Mouse (Mus musculus) hindbrain, embryonic 16.5 days (tissue): ENCODE results near the gene Erc2. TPM values are rescaled to one million over a fixed set of nuclear protein-coding genes. Genes with fewer than 3 reads are reported as not detected.

Experiments used
- ATAC-seq: fragments of 200-750 bp; cut with Nextera tagmentation; 2 replicates; pipeline ENCODE4 v1.8.0; 2017; ENCODE audit warnings: moderate TSS enrichment, moderate library complexity
- H3K27ac ChIP-seq: fragments of 300-500 bp; sonication (generic); 2 replicates; pipeline ENCODE4 v1.5.1; 2014; ENCODE audit warnings: low read depth, mild to moderate bottlenecking, control low read depth, low read length, moderate library complexity
- H3K27me3 ChIP-seq: fragments of 300-500 bp; sonication (generic); replicated peaks from 2 replicates; pipeline ENCODE4 v1.6.1; 2014; ENCODE audit warnings: low read length; ENCODE audit not compliant: control insufficient read depth, insufficient read depth
- H3K36me3 ChIP-seq: fragments of 300-500 bp; sonication (generic); 2 replicates; pipeline ENCODE4 v1.6.1; 2014; ENCODE audit warnings: mild to moderate bottlenecking, low read length, moderate library complexity, mixed read lengths; ENCODE audit not compliant: control insufficient read depth, insufficient read depth
- H3K4me1 ChIP-seq: fragments of 300-500 bp; sonication (generic); 2 replicates; pipeline ENCODE4 v1.6.1; 2014; ENCODE audit warnings: low read depth, low read length; ENCODE audit not compliant: control insufficient read depth, insufficient read depth
- H3K4me2 ChIP-seq: fragments of 300-500 bp; sonication (generic); 2 replicates; pipeline ENCODE4 v1.6.1; 2014; ENCODE audit warnings: mild to moderate bottlenecking, low read length, control low read depth, moderate library complexity
- H3K4me3 ChIP-seq: fragments of 300-500 bp; sonication (generic); 2 replicates; pipeline ENCODE4 v1.5.1; 2014; ENCODE audit warnings: mild to moderate bottlenecking, low read length, control low read depth, moderate library complexity
- H3K9ac ChIP-seq: fragments of 300-500 bp; sonication (generic); 2 replicates; pipeline ENCODE4 v1.6.1; 2014; ENCODE audit warnings: low read depth, mild to moderate bottlenecking, control low read depth, low read length, moderate library complexity
- H3K9me3 ChIP-seq: fragments of 300-500 bp; sonication (generic); 2 replicates; pipeline ENCODE4 v1.6.1; 2014; ENCODE audit warnings: mild to moderate bottlenecking, low read length, moderate library complexity; ENCODE audit not compliant: control insufficient read depth
- WGBS: fragments of 180-500 bp; shearing (Covaris S2); extraction: QIAGEN DNeasy Blood & Tissue Kit; methylation state at CpG from one replicate; pipeline ENCODE4 v1.1.7; 2014; 5-methylcytosine and 5-hydroxymethylcytosine counted together
- polyA plus RNA-seq: library from polyadenylated mRNA; unstranded; fragments of >200 nt; fragmentation: Nextera tagmentation; extraction: Ambion mirVana; gene quantifications from 2 replicates; pipeline ENCODE4 v1.2.1, GENCODE M21; 2015

Erc2 gene
- polyA plus RNA-seq, 1 experiment from 2014 or later, result 73.8 TPM

DNA sequence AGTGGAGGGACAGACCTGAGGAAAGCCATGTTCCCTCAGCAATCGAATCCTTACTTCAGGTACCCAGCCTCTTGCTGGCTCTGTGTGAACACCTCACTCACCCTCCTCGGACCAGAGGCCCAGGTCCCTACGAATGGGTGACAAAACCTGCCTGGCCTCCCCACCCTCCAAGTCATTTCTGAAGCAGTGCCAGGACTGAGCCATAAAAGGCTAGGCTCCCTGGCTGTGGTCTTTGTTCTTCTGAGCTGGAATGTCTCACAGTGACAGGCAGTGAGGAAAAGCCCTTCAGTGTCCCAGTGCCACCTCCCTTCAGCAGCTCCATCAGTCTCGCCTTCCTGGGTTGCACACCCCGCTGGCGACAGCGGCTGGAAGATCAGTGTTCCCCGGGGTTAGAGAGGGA lies 794.8 kb downstream of the Erc2 start:
- H3K9ac ChIP-seq, result no peak overlapping the region
- ATAC-seq, result no peak; the same call in 1 of the 2 replicates
- H3K27me3 ChIP-seq, result no peaks in the 10 kb centered on the region
- H3K4me2 ChIP-seq, result no peak overlapping the region
- 15% methylated on average over 8 of the region's 8 CpGs for WGBS
- no peak overlapping the region for H3K27ac ChIP-seq
- peaks cover 2% of the 10 kb centered on the region; the same call in 1 of the 2 replicates for H3K4me1 ChIP-seq
- no peaks in the 10 kb centered on the region for H3K36me3 ChIP-seq
- no peaks in the 10 kb centered on the region for H3K9me3 ChIP-seq
- no peak overlapping the region for H3K4me3 ChIP-seq

DNA sequence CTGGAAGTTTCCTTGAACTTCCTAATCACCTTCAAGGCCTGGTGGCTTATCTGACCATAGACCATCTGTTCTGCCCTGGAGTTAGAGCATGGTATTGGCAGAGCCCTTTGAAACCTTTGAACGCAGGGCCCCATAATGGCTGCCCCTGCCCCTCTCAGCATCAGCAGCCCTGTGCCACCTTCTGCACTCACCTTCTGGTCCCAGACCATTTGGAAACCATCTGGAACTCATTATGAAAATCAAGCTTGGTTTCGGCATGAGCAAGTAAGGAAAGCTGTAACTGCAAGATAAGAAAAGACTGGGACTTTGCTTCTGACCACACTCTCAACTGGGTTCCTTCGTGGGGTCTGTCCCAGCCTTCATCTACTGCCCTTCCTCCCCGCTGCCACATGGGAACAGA lies 796.3 kb downstream of the Erc2 start:
- Histone ChIP-seq H3K4me2 (no peak overlapping the region), H3K27ac (no peak overlapping the region), H3K9ac (no peak overlapping the region), H3K4me3 (no peak overlapping the region), H3K9me3 (no peaks in the 10 kb centered on the region), H3K4me1 (peaks cover 2% of the 10 kb centered on the region; the same call in 1 of the 2 replicates), H3K36me3 (no peaks in the 10 kb centered on the region), H3K27me3 (no peaks in the 10 kb centered on the region)
- 71% methylated on average over 4 of the region's 4 CpGs for WGBS
- ATAC-seq, result no peak

DNA sequence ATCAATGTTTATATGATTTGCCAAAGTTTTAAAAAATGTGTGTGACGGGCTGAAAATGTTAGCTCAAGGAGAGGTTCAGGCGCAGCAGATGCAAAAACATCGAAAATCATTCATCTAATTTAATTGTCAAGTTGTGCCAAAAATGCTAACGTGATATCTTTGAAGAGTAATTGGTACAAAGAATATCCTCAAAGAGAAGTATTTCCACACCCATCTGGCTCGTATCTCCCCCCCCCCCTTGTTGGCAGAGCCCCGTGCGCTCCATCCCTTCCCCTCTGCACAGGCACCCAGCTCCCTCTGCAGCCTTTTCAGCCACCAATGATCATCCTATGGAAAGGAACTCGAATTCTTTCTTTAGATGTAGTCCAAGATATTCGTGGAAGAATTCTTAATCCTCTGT lies 797.0 kb downstream of the Erc2 start:
- Histone ChIP-seq H3K36me3 (no peaks in the 10 kb centered on the region), H3K4me2 (no peak overlapping the region), H3K27ac (no peak overlapping the region), H3K27me3 (no peaks in the 10 kb centered on the region), H3K4me1 (peaks cover 2% of the 10 kb centered on the region; the same call in 1 of the 2 replicates), H3K4me3 (no peak overlapping the region), H3K9me3 (no peaks in the 10 kb centered on the region), H3K9ac (no peak overlapping the region)
- WGBS, result 62% methylated on average over 9 of the region's 9 CpGs
- ATAC-seq, result no peak

DNA sequence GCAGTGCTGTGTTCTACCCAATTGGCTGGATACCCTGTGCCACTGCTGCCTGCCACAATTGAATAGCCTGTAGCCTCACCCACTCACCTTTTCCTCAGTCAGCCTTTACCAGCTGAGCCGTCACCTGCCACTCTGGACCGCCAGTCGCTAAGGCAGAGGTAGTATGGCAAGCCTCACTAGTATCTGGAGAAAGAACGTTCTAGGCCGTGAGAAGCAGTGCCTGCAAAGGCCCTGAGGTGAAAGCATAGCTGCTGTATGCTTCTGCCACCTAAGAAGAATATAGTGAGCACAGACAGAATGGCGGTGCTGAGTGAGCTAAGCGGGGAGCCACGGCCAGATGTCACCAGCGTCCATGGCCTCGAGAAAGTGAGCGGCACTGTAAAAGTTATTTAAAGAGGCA lies 798.4 kb downstream of the Erc2 start:
- Histone ChIP-seq H3K4me2 (no peak overlapping the region), H3K36me3 (no peaks in the 10 kb centered on the region), H3K9ac (no peak overlapping the region), H3K27me3 (no peaks in the 10 kb centered on the region), H3K27ac (no peak overlapping the region), H3K9me3 (no peaks in the 10 kb centered on the region), H3K4me1 (peaks cover 2% of the 10 kb centered on the region; the same call in 1 of the 2 replicates), H3K4me3 (no peak overlapping the region)
- no peak for ATAC-seq
- WGBS, result 88% methylated on average over 11 of the region's 11 CpGs

DNA sequence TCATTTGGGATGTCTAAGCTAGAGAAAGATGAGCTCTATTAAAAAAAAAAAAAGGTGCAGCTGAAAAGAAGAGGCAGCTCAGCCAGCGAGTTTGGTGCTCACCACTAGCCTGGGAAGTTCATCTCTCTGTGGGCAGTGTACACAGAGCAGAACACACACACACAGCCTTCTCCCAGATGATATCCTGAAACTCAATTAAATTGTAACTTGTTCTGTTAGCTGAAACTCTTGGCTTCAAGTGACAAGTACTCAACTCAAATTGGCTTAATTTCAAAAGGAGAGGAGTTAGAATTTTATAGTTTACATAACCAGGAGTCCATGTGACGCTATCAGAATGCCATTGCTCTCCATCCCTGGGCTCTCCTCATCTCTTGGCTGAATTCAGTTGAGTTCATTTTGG lies 804.4 kb downstream of the Erc2 start:
- WGBS, result 72% methylated on average over 2 of the region's 2 CpGs
- Histone ChIP-seq H3K27ac (no peak overlapping the region), H3K4me3 (no peak overlapping the region), H3K9me3 (no peaks in the 10 kb centered on the region), H3K9ac (no peak overlapping the region), H3K36me3 (no peaks in the 10 kb centered on the region), H3K4me1 (no peaks in the 10 kb centered on the region), H3K27me3 (no peaks in the 10 kb centered on the region), H3K4me2 (no peak overlapping the region)
- ATAC-seq, result no peak

DNA sequence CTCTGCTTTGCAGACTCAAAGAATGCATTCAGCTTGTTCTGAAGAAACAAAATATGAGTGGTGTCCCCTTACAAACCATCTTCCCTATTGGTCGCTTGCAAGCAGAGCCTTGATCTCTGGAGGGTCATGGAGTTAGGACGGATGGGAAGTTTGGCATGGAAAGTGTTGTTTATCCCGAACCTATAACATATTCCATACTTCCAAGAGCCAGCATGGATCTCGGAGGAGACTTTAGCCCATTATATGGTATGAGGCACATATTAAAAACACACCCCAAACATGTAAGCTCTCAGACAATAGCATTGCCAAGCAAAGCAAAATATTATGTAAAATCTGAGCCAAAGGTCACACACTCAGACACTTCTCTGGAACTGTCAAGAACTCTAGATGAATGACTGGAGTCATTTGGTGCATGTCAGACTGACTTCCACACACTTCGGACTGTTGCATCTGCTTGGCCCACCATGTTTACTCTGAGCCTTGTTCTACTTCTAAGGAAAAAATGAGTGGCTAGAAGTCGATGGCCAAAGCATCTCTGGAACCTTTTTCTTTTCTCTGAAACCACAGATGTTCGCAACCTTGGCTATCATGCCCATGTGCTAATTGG lies 809.6 kb downstream of the Erc2 start:
- H3K4me1 ChIP-seq, result no peaks in the 10 kb centered on the region
- H3K36me3 ChIP-seq, result no peaks in the 10 kb centered on the region
- no peak overlapping the region for H3K4me3 ChIP-seq
- H3K27me3 ChIP-seq, result no peaks in the 10 kb centered on the region
- H3K9me3 ChIP-seq, result no peaks in the 10 kb centered on the region
- no peak overlapping the region for H3K4me2 ChIP-seq
- H3K9ac ChIP-seq, result no peak overlapping the region
- 89% methylated on average over 7 of the region's 7 CpGs for WGBS
- no peak for ATAC-seq
- H3K27ac ChIP-seq, result no peak overlapping the region

DNA sequence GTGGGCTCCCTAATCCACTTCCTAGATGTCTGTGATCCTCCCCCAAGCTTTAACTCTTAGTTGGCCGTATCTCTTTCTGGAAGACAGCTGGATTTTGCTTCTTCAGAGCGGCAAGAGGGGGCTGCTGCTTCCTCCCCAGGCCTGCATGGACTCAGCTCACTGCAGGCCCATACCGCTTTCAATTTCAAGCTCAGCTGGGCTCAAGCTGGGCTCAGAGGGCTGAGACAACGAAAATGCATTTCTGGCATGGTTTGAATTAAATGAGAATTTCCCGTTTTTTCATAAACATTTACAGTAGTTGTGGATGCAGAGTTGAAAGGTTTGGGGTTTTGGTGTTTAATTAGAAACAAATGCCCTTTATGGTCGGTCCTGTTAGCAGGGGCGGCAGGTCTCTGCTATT lies 812.8 kb downstream of the Erc2 start:
- ATAC-seq, result no peak
- Histone ChIP-seq H3K9ac (no peak overlapping the region), H3K9me3 (no peaks in the 10 kb centered on the region), H3K4me2 (no peak overlapping the region), H3K27me3 (no peaks in the 10 kb centered on the region), H3K4me1 (no peaks in the 10 kb centered on the region), H3K27ac (no peak overlapping the region), H3K4me3 (no peak overlapping the region), H3K36me3 (no peaks in the 10 kb centered on the region)
- whole genome bisulfite sequencing, result 67% methylated on average over 7 of the region's 7 CpGs

DNA sequence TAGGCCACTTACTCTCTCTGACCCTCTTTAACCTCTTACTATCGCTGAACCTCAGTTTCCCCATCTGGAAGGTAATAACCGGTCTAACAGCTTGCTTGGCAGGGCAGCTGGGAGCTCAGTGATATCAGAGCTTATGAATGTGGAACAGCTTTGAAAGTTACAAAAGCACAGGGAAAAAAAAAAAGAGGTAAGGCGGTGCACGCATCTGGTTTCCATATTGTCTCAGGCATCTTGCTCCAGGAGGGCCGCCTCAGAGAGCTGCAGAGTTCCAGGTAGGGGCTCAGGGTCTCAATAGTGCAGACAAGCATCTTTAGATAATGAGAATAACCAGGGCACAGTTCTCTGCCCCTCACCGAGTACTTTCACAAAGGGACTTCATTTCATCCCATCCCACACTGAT lies 816.9 kb downstream of the Erc2 start:
- Histone ChIP-seq H3K4me1 (peaks cover 6% of the 10 kb centered on the region; the same call in 1 of the 2 replicates), H3K9me3 (no peaks in the 10 kb centered on the region), H3K4me3 (no peak overlapping the region), H3K27ac (no peak overlapping the region), H3K27me3 (no peaks in the 10 kb centered on the region), H3K4me2 (no peak overlapping the region), H3K36me3 (no peaks in the 10 kb centered on the region), H3K9ac (no peak overlapping the region)
- 79% methylated on average over 6 of the region's 6 CpGs for WGBS
- ATAC-seq, result no peak

DNA sequence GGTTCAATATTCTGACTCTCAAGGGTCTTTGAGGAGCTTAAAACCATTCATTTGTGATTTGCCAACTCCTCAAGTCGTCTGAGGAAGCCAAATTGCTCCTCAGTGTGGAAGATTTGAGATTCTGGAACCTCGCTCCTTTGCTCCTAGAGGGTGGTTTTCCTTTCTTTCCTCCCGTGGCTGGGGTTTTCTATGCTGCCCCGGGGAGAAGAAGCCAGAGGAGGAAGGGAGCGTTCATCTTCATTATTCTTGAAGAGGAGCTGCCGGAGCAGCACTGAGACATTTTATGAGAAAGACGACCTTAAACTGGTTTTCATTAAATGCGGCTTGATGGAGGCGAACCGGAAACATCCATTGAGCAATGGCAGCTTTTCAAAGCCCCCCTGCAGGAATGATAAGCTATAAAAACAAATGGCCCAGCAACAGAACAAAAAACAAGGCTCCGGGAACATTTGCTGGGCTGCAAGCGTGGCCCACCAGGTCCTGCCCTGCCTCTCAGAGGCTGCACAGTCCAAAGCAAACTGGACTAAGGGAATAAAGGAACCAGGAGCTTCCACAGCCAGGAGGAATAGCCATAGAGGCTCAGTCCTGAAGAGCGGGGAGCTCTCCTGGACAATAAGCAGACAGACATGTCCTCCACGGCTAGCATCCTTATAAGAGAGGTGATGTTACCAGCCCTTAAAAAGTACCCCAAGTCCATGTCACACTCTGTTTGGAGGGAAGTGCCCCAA lies 819.2 kb downstream of the Erc2 start:
- ATAC-seq, result no peak
- Histone ChIP-seq H3K4me3 (no peak overlapping the region), H3K9me3 (no peaks in the 10 kb centered on the region; the same call in 1 of the 2 replicates), H3K9ac (no peak overlapping the region), H3K4me2 (peak overlapping the region; percentile 3; the same call in 1 of the 2 replicates), H3K27ac (no peak overlapping the region), H3K36me3 (no peaks in the 10 kb centered on the region), H3K27me3 (no peaks in the 10 kb centered on the region), H3K4me1 (peaks cover 6% of the 10 kb centered on the region; the same call in 1 of the 2 replicates)
- 20% methylated on average over 14 of the region's 14 CpGs for WGBS
